ENCODE assay signal across 29 mouse cellular contexts in the genomic region with DNA sequence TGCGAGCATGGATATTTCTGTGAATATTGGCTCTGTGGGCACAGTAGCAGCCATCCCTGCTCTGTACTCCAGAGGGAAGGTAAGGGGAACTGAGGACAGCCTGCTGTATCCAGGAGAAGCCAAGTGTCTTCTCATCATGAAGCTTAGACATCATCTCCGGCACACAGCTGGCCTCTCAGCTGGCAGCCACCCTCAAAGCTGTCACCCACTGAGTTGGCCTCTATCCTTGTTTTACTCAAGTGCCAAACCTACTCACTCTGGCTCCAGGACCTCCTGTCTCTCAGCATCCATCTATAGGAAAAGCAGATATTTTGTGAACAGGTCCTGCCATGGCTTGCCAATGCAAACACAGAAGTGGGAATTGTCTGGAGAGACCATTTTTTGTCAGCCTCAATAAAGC. TPM values are rescaled to one million over a fixed set of nuclear protein-coding genes. Genes with fewer than 3 reads are reported as not detected.
DNase-seq lines count a peak whose midpoint lies in the region; ATAC-seq and TF ChIP-seq lines count a peak whose summit lies in the region.
"Had no signal": no experiment of that assay in that cellular context is flagged by ENCODE, and none has a peak within 500 bp of the region (broad histone marks: within the 10 kb centered on the region; RNA-seq: fewer than 3 reads in every experiment).

No protein-coding gene starts in this region.

- H3K4me2 ChIP-seq in forebrain, postnatal 0 days (ENCODE audit: low read depth): no peak overlapping the region
- H3K4me2 ChIP-seq in forebrain, embryonic 16.5 days (ENCODE audit: low read length): no peak overlapping the region
- H3K4me2 ChIP-seq in midbrain, postnatal 0 days (ENCODE audit: low read depth, low read length, poor library complexity, severe bottlenecking): no peak overlapping the region
- H3K4me2 ChIP-seq in midbrain, embryonic 11.5 days: no peak overlapping the region
- H3K4me2 ChIP-seq in stomach, postnatal 0 days (replicated peaks; ENCODE audit: low read depth): no peak overlapping the region
- H3K4me2 ChIP-seq: embryonic facial prominence, embryonic 12.5 days; heart, embryonic 13.5 days; hindbrain, embryonic 14.5 days; kidney, embryonic 15.5 days; limb, embryonic 15.5 days; liver, embryonic 13.5 days; midbrain, embryonic 13.5 days; stomach, embryonic 15.5 days had no signal

- H3K27me3 ChIP-seq in forebrain, postnatal 0 days (ENCODE audit: insufficient read depth, low read length): no peaks in the 10 kb centered on the region
- H3K27me3 ChIP-seq in forebrain, embryonic 16.5 days (replicated peaks; ENCODE audit: control insufficient read depth, insufficient read depth, low read length): no peaks in the 10 kb centered on the region
- H3K27me3 ChIP-seq in midbrain, postnatal 0 days (ENCODE audit: insufficient read depth, low read length): no peaks in the 10 kb centered on the region
- H3K27me3 ChIP-seq in midbrain, embryonic 11.5 days (ENCODE audit: control insufficient read depth, insufficient read depth, low read length): no peaks in the 10 kb centered on the region
- no peaks in the 10 kb centered on the region for H3K27me3 ChIP-seq in stomach, postnatal 0 days (ENCODE audit: control insufficient read depth, insufficient read depth, low read length)
- H3K27me3 ChIP-seq: embryonic facial prominence, embryonic 12.5 days; heart, embryonic 13.5 days; kidney, embryonic 15.5 days; limb, embryonic 15.5 days; liver, embryonic 13.5 days; midbrain, embryonic 13.5 days; Patski; stomach, embryonic 15.5 days had no signal

- no peaks in the 10 kb centered on the region for H3K9me3 ChIP-seq in forebrain, postnatal 0 days (ENCODE audit: low read length)
- H3K9me3 ChIP-seq in forebrain, embryonic 16.5 days (ENCODE audit: control insufficient read depth, low read length): no peaks in the 10 kb centered on the region
- no peaks in the 10 kb centered on the region for H3K9me3 ChIP-seq in midbrain, postnatal 0 days (ENCODE audit: low read length)
- H3K9me3 ChIP-seq in midbrain, embryonic 11.5 days (ENCODE audit: control insufficient read depth, low read length): no peaks in the 10 kb centered on the region
- no peaks in the 10 kb centered on the region for H3K9me3 ChIP-seq in stomach, postnatal 0 days (ENCODE audit: control insufficient read depth, low read length)
- H3K9me3 ChIP-seq: embryonic facial prominence, embryonic 12.5 days; heart, embryonic 13.5 days; kidney, embryonic 15.5 days; limb, embryonic 10.5 days; limb, embryonic 15.5 days; liver, embryonic 13.5 days; midbrain, embryonic 13.5 days; stomach, embryonic 15.5 days had no signal

- H3K9ac ChIP-seq in forebrain, postnatal 0 days: no peak overlapping the region
- no peak overlapping the region for H3K9ac ChIP-seq in forebrain, embryonic 16.5 days (replicated peaks; ENCODE audit: low read depth, low read length)
- H3K9ac ChIP-seq in midbrain, postnatal 0 days (replicated peaks; ENCODE audit: low read length, poor library complexity, severe bottlenecking): no peak overlapping the region
- H3K9ac ChIP-seq in midbrain, embryonic 11.5 days (ENCODE audit: low read length): no peak overlapping the region
- no peak overlapping the region for H3K9ac ChIP-seq in stomach, postnatal 0 days (ENCODE audit: low read length)
- H3K9ac ChIP-seq: embryonic facial prominence, embryonic 12.5 days; heart, embryonic 13.5 days; hindbrain, embryonic 14.5 days; kidney, embryonic 15.5 days; limb, embryonic 15.5 days; liver, embryonic 13.5 days; midbrain, embryonic 13.5 days; stomach, embryonic 15.5 days had no signal

- no peak for DNase-seq in forebrain, postnatal 0 days
- DNase-seq in midbrain, postnatal 0 days (ENCODE audit: low spot score): peak; percentile 10
- DNase-seq in midbrain, embryonic 11.5 days (ENCODE audit: low spot score, missing footprints): no peak
- DNase-seq in cerebellum, adult 9-11 months: peak; percentile 57
- no peak for DNase-seq in embryo, embryonic 10.5 days (ENCODE audit: low spot score)
- DNase-seq in adrenal gland, postnatal 25 days: no peak
- DNase-seq in stomach, postnatal 0 days (ENCODE audit: low spot score): no peak
- DNase-seq: adrenal gland, postnatal 14 days; embryo, embryonic 11 days; gastrocnemius, adult 2 months; heart, adult 2 months; heart, postnatal 10 days; kidney, adult 11 months; kidney, postnatal 25 days; liver, embryonic 13.5 days; lung, adult 2 months; thymus, postnatal 14 days had no signal

- no peak for TF ChIP-seq EP300 in stomach, postnatal 0 days (optimal IDR thresholded peaks at IDR 0.05)

- H3K4me1 ChIP-seq in forebrain, postnatal 0 days (ENCODE audit: insufficient read depth): no peaks in the 10 kb centered on the region
- no peaks in the 10 kb centered on the region for H3K4me1 ChIP-seq in forebrain, embryonic 16.5 days (replicated peaks; ENCODE audit: control insufficient read depth, insufficient read depth, low read length)
- no peaks in the 10 kb centered on the region for H3K4me1 ChIP-seq in midbrain, postnatal 0 days (ENCODE audit: insufficient read depth, low read length)
- no peaks in the 10 kb centered on the region; the same call in 1 of the 2 replicates for H3K4me1 ChIP-seq in midbrain, embryonic 11.5 days (ENCODE audit: control insufficient read depth, insufficient read depth, low read length)
- H3K4me1 ChIP-seq in stomach, postnatal 0 days (replicated peaks; ENCODE audit: control insufficient read depth, insufficient read depth): no peaks in the 10 kb centered on the region
- H3K4me1 ChIP-seq: stomach, embryonic 15.5 days had no signal

- ATAC-seq in forebrain, postnatal 0 days: peak; percentile 36
- ATAC-seq in forebrain, embryonic 16.5 days: no peak
- ATAC-seq in midbrain, postnatal 0 days (ENCODE audit: low FRiP score): no peak
- ATAC-seq in midbrain, embryonic 11.5 days (ENCODE audit: low FRiP score): no peak
- ATAC-seq in stomach, postnatal 0 days (ENCODE audit: low FRiP score, low TSS enrichment): no peak
- ATAC-seq: forebrain, embryonic 14.5 days; inflammation-experienced regulatory T-cells, adult 6 months; midbrain, embryonic 13.5 days; Patski had no signal

- 83% methylated on average over 2 of the region's 2 CpGs for WGBS in forebrain, postnatal 0 days
- 92% methylated on average over 2 of the region's 2 CpGs for WGBS in forebrain, embryonic 16.5 days
- WGBS in midbrain, postnatal 0 days: 80% methylated on average over 2 of the region's 2 CpGs
- WGBS in midbrain, embryonic 11.5 days: 94% methylated on average over 2 of the region's 2 CpGs
- 93% methylated on average over 2 of the region's 2 CpGs for WGBS in stomach, postnatal 0 days

- no peak for TF ChIP-seq CTCF in forebrain, postnatal 0 days (IDR thresholded peaks at IDR 0.05; ENCODE audit: low read depth)
- TF ChIP-seq CTCF in midbrain, postnatal 0 days (IDR thresholded peaks at IDR 0.05): no peak
- no peak for TF ChIP-seq CTCF in stomach, postnatal 0 days (IDR thresholded peaks at IDR 0.05; ENCODE audit: low read depth)

- H3K4me3 ChIP-seq in forebrain, postnatal 0 days (ENCODE audit: low read depth, low read length): no peak overlapping the region
- no peak overlapping the region for H3K4me3 ChIP-seq in forebrain, embryonic 16.5 days (replicated peaks; ENCODE audit: low read length)
- H3K4me3 ChIP-seq in midbrain, postnatal 0 days (ENCODE audit: low read depth, low read length): no peak overlapping the region
- no peak overlapping the region for H3K4me3 ChIP-seq in midbrain, embryonic 11.5 days (ENCODE audit: low read depth, low read length)
- no peak overlapping the region for H3K4me3 ChIP-seq in stomach, postnatal 0 days (ENCODE audit: low read depth, low read length)
- H3K4me3 ChIP-seq: embryonic facial prominence, embryonic 12.5 days; gastrocnemius, adult 2 months; heart, adult 2 months; heart, embryonic 13.5 days; kidney, embryonic 15.5 days; limb, embryonic 10.5 days; limb, embryonic 15.5 days; liver, embryonic 13.5 days; midbrain, embryonic 13.5 days; stomach, embryonic 15.5 days had no signal

- H3K27ac ChIP-seq in forebrain, postnatal 0 days (ENCODE audit: low read depth, low read length): no peak overlapping the region
- no peak overlapping the region for H3K27ac ChIP-seq in forebrain, embryonic 16.5 days (ENCODE audit: low read length)
- no peak overlapping the region for H3K27ac ChIP-seq in midbrain, postnatal 0 days (ENCODE audit: low read depth, low read length)
- no peak overlapping the region for H3K27ac ChIP-seq in midbrain, embryonic 11.5 days (ENCODE audit: low read depth, low read length)
- H3K27ac ChIP-seq in stomach, postnatal 0 days (replicated peaks): no peak overlapping the region
- H3K27ac ChIP-seq: embryonic facial prominence, embryonic 12.5 days; gastrocnemius, adult 2 months; heart, adult 2 months; heart, embryonic 13.5 days; hindbrain, embryonic 14.5 days; kidney, embryonic 15.5 days; limb, embryonic 10.5 days; limb, embryonic 15.5 days; liver, embryonic 13.5 days; midbrain, embryonic 13.5 days; stomach, embryonic 15.5 days had no signal

- no peaks in the 10 kb centered on the region for H3K36me3 ChIP-seq in forebrain, postnatal 0 days (ENCODE audit: insufficient read depth)
- no peaks in the 10 kb centered on the region for H3K36me3 ChIP-seq in forebrain, embryonic 16.5 days (ENCODE audit: control insufficient read depth, insufficient read depth)
- no peaks in the 10 kb centered on the region for H3K36me3 ChIP-seq in midbrain, postnatal 0 days (ENCODE audit: insufficient read depth, low read length)
- H3K36me3 ChIP-seq in midbrain, embryonic 11.5 days (ENCODE audit: control insufficient read depth, insufficient read depth, low read length): no peaks in the 10 kb centered on the region
- no peaks in the 10 kb centered on the region for H3K36me3 ChIP-seq in stomach, postnatal 0 days (ENCODE audit: control insufficient read depth, insufficient read depth, low read length)
- H3K36me3 ChIP-seq: embryonic facial prominence, embryonic 12.5 days; heart, embryonic 13.5 days; kidney, embryonic 15.5 days; limb, embryonic 15.5 days; liver, embryonic 13.5 days; midbrain, embryonic 13.5 days; stomach, embryonic 15.5 days had no signal

RNA-seq across cellular contexts. Expression of a gene that starts 51.2 kb away (rescaled TPM):
- total RNA-seq in forebrain, postnatal 0 days (2014; rRNA removed): 6.2 and 7.0 TPM in 2 replicates
- 5.7 and 6.8 TPM in 2 replicates for polyA plus RNA-seq in forebrain, postnatal 0 days (2015; fragmentation: Nextera tagmentation; extraction: Ambion mirVana)
- 7.3 and 7.8 TPM in 2 replicates for polyA plus RNA-seq in forebrain, embryonic 16.5 days (2015; fragmentation: Nextera tagmentation; extraction: Ambion mirVana)
- total RNA-seq in midbrain, postnatal 0 days (2014; rRNA removed): 8.4 and 9.1 TPM in 2 replicates
- 5.5 and 5.9 TPM in 2 replicates for polyA plus RNA-seq in midbrain, postnatal 0 days (2015; fragmentation: Nextera tagmentation; extraction: Ambion mirVana)
- 12.6 and 12.8 TPM in 2 replicates for polyA plus RNA-seq in midbrain, embryonic 11.5 days (2014; fragmentation: Nextera tagmentation; extraction: Ambion mirVana)
- total RNA-seq in adrenal gland, postnatal 25 days (2021): 11.6 and 15.8 TPM in 2 replicates
- polyA plus RNA-seq in stomach, postnatal 0 days (2015; fragmentation: Nextera tagmentation; extraction: Ambion mirVana): 4.6 and 4.9 TPM in 2 replicates

Comparison
In these comparisons a context has a peak if more than half of its experiments do, and no peak if none do; other contexts are left out.
1. DNase-seq: peak in midbrain, postnatal 0 days (single experiment) and cerebellum, adult 9-11 months (single experiment); none in forebrain, postnatal 0 days (single experiment), midbrain, embryonic 11.5 days (single experiment), embryo, embryonic 10.5 days (single experiment), adrenal gland, postnatal 25 days (single experiment) and stomach, postnatal 0 days (single experiment).